Mouse (Mus musculus) liver, adult 10 weeks (tissue): ENCODE measurements around the gene Thumpd3. TPM values are rescaled to one million over a fixed set of nuclear protein-coding genes. Genes with fewer than 3 reads are reported as not detected.

Experiments
- polyA plus RNA-seq: library from polyadenylated mRNA; stranded (reverse); fragments of 350-450 nt; fragmentation: Illumina TruSeq; extraction: RNeasy Lipid Tissue Mini Kit (QIAGEN cat#74804); gene quantifications from one replicate; pipeline ENCODE4 v1.2.3, GENCODE M21; 2014; ENCODE audit warnings: low read depth, low replicate concordance

Thumpd3 gene
- polyA plus RNA-seq = 34.2 TPM

DNA sequence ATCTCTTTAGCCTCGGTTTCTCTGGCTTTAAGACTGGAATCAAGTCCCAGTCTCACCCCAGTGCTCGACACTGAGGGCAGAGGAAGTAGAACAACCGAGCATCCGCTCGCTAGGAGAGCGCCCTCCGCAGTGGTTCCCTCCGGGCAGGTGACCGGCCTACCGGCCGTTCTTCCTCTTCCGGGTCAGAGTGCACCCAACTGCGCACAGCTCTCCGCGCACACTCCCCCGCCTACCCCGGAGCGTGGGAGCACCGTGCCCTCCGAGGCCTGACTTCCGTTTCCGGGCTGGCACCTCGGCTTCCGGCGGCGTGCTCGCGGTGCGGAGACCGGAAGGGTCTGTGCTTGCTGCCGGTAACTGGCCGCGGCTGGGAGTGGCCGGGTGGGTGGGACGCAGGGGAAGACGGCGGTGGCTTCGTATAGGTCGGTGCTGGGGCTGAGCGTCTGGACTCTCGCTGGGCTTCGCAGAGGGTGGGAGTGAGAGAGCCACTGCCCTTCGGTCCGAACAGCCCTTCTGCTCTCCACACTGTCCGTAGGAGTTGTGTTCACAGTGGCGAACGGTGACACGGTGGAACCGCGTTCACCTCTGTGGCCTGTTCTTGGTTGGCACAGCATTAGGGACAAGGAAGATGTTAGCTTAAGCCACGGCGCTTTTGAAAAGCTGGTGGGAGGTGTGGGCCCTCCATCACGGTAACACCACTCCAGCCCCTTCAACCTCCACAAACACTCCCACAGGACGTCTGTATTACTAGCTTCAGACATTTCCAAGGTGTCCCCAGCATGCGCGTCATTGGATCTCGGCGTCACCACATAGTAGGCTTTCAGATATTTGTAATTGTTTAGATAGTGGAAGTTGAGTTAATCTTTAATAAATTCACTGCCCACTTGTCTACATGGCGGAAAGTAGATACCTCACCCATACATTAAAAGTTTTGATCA is at the start of gene Thumpd3:
Gene Thumpd3 (plus strand): TSS at position 185 of the 935 bp plus-strand sequence.

DNA sequence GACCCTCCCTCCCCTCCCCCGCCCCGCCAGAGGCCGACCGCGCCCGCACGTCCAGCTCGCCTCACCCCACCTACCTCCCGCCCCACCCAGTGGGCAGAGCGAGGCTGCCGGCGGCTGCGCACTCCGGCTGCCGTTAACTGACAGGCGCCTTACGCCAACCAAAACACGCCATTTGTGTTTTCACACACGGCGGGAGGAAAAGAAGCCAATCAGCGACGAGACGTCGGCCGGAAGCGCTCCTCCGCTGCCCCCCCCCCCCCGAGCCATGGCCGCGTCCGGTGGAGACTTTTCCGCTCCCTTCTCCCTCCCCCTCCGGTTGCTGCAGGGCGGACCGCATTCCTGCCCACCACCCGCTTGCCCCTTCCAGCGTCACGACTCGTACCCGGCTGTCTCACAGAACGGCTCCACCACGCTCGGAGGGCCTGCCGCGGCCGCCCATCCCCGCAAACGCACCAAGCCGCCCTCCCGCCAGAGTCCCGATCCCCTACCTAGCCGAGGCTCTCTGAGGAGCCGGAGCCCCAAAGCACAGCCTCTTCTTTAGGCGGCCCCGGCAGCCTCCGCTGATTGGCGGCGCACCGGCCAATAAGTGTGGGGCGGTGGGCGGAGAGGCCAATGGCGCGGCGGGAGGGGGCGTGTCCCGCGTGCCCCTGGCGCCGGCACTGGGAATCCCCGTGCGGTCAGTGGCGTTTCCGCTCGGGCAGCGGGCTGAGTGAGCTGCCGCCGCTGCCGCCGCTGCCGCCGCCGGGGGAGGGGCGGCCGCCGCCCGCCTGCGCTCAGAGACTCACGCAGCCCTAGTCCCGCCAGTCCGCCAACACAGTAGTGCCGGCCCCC is 30.9 kb downstream of the Thumpd3 start, which contains the start of gene Setd5:
Gene Setd5 (plus strand): TSS at position 680 of the 831 bp plus-strand sequence.

Other genes with a start within 250 kb of the Thumpd3 start
- 1.5 TPM for gene Srgap3, start 99.0 kb upstream of the Thumpd3 start, polyA plus RNA-seq
- 25.8 TPM for gene Setd5, start 31.1 kb downstream of the Thumpd3 start, polyA plus RNA-seq
- not detected for gene Lhfpl4, start 149.2 kb downstream of the Thumpd3 start, polyA plus RNA-seq
- gene Mtmr14, start 191.6 kb downstream of the Thumpd3 start, polyA plus RNA-seq = 15.3 TPM
- gene Cpne9, start 236.1 kb downstream of the Thumpd3 start, polyA plus RNA-seq = not detected